Mouse (Mus musculus) left cerebral cortex, postnatal 14 days (tissue): ENCODE results near the gene Per3. TPM values are rescaled to one million over a fixed set of nuclear protein-coding genes. Genes with fewer than 3 reads are reported as not detected.
"Not testable (repeated sequence)": the region's sequence is repeated elsewhere in the genome, so short reads cannot be mapped to it uniquely, and the experiment has no call there.

Experiments
- DNase-seq, 2 experiments: peaks; one replicate each; pipeline ENCODE4 v3.0.0; 2021 to 2022; ENCODE audit warnings: low spot score in 2 of 2, mixed read lengths in 1 of 2
- intact Hi-C: fragments of 180-260 bp; cut with DNase I; formaldehyde crosslinking; loops from one replicate; pipeline ENCODE4 v1.15.1; 2025
- total RNA-seq, 2 experiments: library from RNA; stranded (reverse); gene quantifications; 2 replicates each; pipeline ENCODE4 v1.2.3; 2021

Per3 gene
- total RNA-seq, 2 experiments from 2014 or later: 21.4 to 21.5 TPM

- intact Hi-C loops: no loop called here
- no peak for DNase-seq
Observed at GRCm38 (mm10) chr4:151037800-151038199, 6.7 kb downstream of the Per3 start.

DNA sequence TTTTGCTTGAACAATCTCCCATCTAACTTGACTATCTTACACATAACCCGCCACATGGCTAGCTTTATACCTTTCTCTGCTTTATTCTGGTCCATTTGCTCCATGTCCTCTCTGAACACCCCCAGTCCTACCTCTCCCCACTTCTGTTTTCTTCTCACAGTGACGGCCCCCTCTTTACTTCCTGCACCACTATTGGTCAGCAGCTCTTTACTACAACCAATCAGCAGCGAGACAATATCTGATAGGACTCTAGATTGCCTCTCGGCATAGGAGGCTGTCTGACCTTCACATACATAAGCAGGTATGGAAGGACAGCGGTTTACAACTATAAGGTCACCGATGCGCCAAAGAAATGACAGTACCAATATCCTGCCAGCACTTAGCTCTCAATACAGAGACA, 7.9 kb downstream of the Per3 start:
- DNase-seq: no peak
- intact Hi-C loops: no loop called here

- intact Hi-C loops: no loop called here
- peak in 1 of 2 experiments; percentile 36 for DNase-seq
Observed at GRCm38 (mm10) chr4:151027001-151027400, 17.5 kb downstream of the Per3 start.

- DNase-seq: no peak
- intact Hi-C loops: no loop called here
Observed at GRCm38 (mm10) chr4:151024152-151024551, 20.3 kb downstream of the Per3 start.

- intact Hi-C loops, DNase-seq: not testable (repeated sequence)
Observed at GRCm38 (mm10) chr4:151017356-151017755, 27.1 kb downstream of the Per3 start.

DNA sequence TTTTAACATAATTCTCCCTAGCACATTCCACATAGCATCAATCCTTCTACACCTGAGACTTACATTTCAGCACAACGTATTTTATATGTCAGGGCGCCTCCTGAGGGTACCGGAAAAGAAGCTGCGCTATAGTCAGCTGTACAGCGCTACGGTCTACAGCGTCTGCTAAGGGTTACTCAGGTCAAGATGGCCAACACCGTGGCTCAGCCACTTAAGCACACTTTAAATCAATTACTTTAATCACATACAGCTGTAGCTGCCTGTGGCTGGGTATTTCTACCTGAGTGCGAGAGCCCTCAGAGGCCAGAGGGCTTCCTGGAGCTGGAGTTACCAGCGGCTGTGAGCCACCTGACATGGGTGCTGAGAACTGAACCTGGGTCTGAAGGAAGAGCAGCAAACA, 28.5 kb downstream of the Per3 start:
- intact Hi-C loops: no loop called here
- DNase-seq: no peak

DNA sequence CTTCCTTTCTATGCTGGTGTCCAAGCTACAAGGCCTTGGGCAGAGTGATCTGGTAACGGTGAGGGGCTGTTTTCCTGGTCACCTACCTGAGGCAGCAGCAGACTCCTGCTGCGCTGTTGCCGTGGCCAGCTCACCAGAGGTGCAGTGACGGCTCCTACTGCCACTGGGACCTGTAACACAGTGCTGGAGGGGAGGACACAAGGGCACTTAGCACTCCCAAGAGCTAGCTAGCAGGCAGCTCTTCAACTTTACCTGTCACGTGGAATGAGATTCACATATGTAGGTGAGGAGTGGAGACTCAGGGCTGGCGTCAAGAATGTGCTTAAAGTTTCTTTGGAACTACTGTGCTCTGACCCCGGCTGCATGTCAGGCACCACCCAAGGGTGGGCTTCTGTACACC, 34.1 kb downstream of the Per3 start:
- intact Hi-C loops: no loop called here
- no peak for DNase-seq

- intact Hi-C loops: no loop called here
- peak; percentile 51 to 56 for DNase-seq
Observed at GRCm38 (mm10) chr4:151006945-151007344, 37.5 kb downstream of the Per3 start.

DNA sequence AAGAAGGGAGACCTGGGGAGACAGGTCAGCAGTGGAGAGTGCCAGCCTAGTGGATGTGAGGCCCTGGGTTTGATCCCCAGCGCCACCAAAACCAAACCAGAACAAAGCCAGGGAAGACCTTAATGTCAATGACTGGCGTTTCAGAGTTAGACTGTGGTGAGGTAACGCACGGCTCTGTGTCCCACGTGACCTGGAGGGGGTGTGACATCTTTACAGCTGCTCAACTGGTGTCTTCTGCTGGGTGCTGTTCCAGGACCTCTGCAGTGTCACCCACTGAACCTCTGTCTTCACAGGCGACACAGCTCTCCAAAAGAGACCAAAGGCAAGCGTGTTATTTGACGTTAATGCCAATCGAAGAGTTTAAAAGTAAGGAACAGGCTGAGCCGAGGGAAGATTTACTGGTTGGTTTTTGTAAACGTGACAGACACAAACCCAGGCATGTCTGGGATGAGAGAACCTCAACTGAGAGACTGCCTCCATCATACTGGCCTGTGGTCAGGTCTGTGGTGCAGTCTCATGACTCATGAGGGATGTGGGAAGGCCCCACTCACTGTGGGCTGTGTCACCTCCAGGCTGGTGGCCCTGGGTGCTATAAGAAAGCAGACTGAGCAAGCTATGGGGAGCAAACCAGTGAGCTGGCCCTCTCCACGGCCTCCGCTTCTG, 38.7 kb downstream of the Per3 start:
- intact Hi-C loops: no loop called here
- DNase-seq: no peak

DNA sequence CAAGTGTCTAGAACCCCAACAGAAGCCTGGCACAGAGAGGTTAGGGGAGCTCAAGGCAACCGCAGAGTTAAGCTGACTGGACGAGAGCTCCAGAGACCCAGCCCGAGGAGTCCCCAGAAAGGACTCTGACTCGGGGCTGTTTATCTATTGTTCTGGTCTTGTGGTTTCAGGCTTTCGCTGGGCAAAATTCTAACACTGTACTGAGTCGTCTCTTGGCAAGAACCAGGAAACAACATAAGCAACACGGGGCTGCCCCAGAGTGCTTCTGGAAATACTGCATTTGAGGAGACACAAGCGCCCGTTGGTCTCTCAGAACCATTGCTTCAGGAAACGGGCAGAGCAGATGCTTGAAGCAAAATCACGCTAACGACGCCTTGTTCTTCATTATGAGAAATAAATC, 43.1 kb downstream of the Per3 start:
- no peak for DNase-seq

GRCm38 (mm10) chr4:150998626-150999025, 45.8 kb downstream of the Per3 start:
- no peak for DNase-seq
- intact Hi-C loops: no loop called here

More for the DNA sequence above, 43.1 kb downstream of the Per3 start:
- intact Hi-C loops: no loop called here

- no peak for DNase-seq
Observed at GRCm38 (mm10) chr4:150996797-150997196, 47.7 kb downstream of the Per3 start, which contains the start of gene Uts2. Gene Uts2 (plus strand): TSS chr4:150997097.

GRCm38 (mm10) chr4:150990148-150990547, 54.3 kb downstream of the Per3 start:
- peak in 1 of 2 experiments; percentile 25 for DNase-seq
- intact Hi-C loops: no loop called here

More at GRCm38 (mm10) chr4:150996797-150997196, 47.7 kb downstream of the Per3 start, which contains the start of gene Uts2:
- intact Hi-C loops: no loop called here

DNA sequence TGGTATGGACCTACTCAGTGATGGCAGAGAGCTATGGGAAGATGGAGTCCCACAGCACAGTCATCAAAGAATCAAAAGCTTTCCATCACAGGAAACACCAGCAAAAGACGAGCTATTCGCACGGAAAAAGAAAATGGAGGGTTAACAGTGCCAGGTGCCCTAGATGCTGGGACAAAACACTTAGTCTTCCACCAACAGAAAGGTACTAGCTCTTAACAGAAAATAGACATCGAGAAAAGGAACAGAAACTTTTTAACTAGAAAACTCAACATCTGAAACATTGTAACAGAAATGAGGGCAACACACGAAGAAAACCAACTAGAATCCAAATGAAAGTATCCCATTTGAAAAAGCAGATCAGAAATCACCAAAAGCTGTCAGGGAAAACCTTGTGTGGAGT, 64.3 kb downstream of the Per3 start:
- intact Hi-C loops: no loop called here
- no peak for DNase-seq

GRCm38 (mm10) chr4:150979455-150979854, 65.0 kb downstream of the Per3 start:
- intact Hi-C loops: no loop called here
- no peak for DNase-seq

DNA sequence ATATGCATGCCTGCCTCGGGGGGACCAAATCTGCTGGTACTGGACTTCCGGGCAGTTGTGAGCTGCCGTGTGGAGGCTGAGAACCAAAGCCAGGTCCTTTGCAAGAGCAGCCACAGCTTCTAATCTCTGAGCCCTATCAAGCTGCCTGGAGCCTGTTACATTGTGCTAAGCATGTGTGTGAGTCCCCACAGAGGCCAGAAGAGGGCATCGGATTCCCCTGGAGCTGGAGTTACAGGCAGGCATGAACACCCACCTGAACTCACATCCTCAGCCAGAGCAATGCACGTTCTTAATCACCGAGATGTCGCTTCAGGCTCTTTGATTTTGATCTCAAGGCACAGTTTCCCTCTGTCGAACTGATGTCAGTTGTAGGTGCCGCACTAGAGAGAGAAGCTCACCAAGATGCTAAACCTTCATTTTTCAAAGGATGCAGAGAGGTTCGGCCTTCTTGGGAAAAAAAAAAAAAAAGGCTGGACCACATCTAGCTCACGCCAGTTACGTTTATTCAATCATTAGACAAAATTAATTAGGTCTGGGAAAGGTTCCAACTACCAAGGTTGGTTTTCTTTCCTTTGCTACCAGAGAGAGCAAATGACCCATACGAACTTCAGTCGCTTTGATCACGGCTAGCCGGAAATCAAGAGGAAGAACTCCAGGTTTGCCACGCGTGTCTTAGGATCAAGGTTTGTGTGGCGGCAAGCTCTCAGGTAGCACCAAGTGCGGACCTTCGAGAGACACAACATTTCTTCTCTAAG, 66.1 kb downstream of the Per3 start:
- intact Hi-C loops: no loop called here
- DNase-seq: no peak

GRCm38 (mm10) chr4:150975145-150975544, 69.3 kb downstream of the Per3 start:
- intact Hi-C loops: no loop called here
- DNase-seq: no peak

DNA sequence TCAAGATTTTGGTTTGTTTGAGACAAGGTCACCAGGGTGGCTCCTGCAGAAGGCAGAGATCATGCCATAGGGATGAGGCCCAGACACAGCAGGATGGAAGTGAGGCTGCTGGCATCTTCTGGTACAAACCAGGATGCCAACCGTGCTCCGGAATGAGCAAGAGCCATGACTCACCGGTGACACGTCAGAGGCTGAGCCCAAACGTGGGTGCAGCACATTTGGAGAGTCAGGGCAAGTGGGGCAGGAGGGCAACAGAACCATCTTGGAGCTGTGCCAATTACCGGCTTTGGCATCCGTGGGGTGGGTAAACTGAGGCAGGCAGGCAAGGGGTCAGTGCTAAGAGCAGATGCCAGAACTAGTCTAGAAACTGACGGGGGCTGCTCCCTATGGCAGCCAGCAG, 71.2 kb downstream of the Per3 start:
- no peak for DNase-seq
- intact Hi-C loops: no loop called here

DNA sequence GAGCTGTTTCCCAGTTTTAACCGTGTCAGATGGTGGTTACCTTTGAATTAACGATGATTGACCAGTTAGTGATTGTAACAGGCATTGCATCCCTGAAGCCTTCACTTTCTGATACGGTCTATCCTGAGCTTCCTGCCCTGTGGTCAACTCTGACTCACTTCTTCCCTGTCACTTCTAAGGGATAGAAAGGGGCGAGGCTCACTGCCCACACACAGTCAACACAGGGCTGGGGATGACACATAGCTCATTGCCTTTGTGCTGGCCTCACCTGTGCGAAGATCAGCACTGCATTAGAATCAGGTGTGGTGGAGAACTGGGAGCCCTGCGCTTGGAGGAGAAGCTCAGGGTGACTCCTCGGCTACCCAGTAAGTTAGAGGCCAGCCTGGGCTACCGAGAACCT, 75.5 kb downstream of the Per3 start:
- DNase-seq: no peak
- intact Hi-C loops: loop anchor here (5.0 kb wide), 2 partner anchors 42 to 312 kb away; no protein-coding TSS in a partner anchor

DNA sequence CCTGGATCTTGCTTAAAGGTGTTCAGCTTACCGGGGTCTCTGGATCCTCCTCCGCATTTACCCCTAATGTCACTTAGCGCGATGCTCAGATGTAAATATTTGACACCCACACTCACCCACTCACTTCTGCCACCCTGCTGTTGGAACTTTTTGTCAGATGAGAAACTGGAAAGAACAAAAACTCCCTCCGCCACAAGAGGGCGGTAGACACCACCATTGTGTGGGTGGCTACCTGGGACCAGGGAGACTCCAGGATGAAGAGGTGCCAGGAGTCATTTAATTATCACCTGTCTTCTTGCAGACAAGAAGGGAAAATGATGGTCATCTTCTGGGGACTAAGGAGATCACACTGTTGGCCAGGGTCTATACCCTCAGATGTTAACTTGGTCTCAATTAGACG, 77.9 kb downstream of the Per3 start:
- DNase-seq: peak; percentile 61 to 71

DNA sequence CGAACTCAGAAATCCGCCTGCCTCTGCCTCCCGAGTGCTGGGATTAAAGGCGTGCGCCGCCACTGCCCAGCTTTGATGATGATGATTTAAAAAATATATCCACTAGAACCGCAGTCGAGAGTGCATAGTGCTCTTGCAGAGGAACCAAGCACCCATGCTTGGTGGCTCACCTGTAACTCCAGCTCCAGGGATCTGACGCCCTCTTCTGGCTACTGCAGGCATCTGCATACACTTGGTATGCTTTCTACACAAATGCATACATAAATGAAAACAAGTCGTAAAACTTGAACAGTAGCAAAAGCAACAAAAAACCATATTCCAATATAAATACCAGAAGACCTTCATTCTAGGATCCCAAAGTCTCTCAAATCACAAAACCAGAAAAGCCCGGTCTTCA, 78.9 kb downstream of the Per3 start:
- intact Hi-C loops: loop anchor here (5.0 kb wide), 2 partner anchors 38 to 308 kb away; no protein-coding TSS in a partner anchor
- DNase-seq: no peak

More for the DNA sequence above, 77.9 kb downstream of the Per3 start:
- intact Hi-C loops: loop anchor here (5.0 kb wide), 2 partner anchors 39 to 309 kb away; no protein-coding TSS in a partner anchor
